Mouse (Mus musculus) brain, embryonic 14.5 days (tissue): ENCODE results near the gene Slc40a1.

Experiments used
- CTCF ChIP-seq: fragments of 200-500 bp; IDR thresholded peaks from 2 replicates; pipeline ENCODE4 v1.5.1; 2012; ENCODE audit warnings: inconsistent platforms, mild to moderate bottlenecking, moderate library complexity, borderline replicate concordance; ENCODE audit not compliant: insufficient read depth, insufficient read length; ENCODE audit errors: extremely low read depth
- POLR2A ChIP-seq: fragments of 200-500 bp; IDR thresholded peaks from 2 replicates; pipeline ENCODE4 v1.6.1; 2012; ENCODE audit warnings: mild to moderate bottlenecking, inconsistent platforms, borderline replicate concordance; ENCODE audit not compliant: poor library complexity, insufficient read depth, insufficient read length, severe bottlenecking; ENCODE audit errors: extremely low read depth

GRCm38 (mm10) chr1:45926911-45927310, 588 bp upstream of the Slc40a1 start:
- no peak for TF ChIP-seq POLR2A
- TF ChIP-seq CTCF, result no peak
